Comparison of ENCODE assay signal across 8 mouse cellular contexts in the genomic region with DNA sequence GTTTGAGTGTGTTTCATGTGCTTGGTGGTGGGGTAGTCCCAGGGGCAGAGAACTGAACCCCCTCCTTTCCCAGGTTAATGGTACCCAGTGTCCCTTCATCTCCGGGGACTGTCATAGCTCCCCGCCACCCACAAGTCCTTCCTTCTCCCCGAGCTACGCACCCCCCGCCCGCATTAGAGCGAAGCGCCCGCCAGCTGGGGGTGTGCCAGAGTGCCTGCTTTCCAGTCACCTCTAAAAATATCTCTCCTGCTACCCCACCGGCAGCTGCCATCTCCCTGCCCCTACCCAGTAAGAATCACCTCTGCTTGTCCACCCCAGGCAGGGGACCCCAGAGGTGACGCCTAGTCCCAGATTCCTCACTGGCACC. TPM values are rescaled to one million over a fixed set of nuclear protein-coding genes. Genes with fewer than 3 reads are reported as not detected.
A peak's percentile ranks its signal among the peaks of the same experiment; 100 is the strongest.
DNase-seq lines count a peak whose midpoint lies in the region; ATAC-seq and TF ChIP-seq lines count a peak whose summit lies in the region.

No protein-coding gene starts in this region.

- H3K9me3 ChIP-seq in CH12.LX (replicated peaks; ENCODE audit: low read length): peaks cover 8% of the 10 kb centered on the region
- H3K9me3 ChIP-seq in forebrain, embryonic 12.5 days: no peaks in the 10 kb centered on the region
- H3K9me3 ChIP-seq in heart, postnatal 0 days (replicated peaks; ENCODE audit: control insufficient read depth, low read length): no peaks in the 10 kb centered on the region

- H3K27me3 ChIP-seq in CH12.LX (replicated peaks): peaks cover 54% of the 10 kb centered on the region
- H3K27me3 ChIP-seq in forebrain, embryonic 12.5 days: peaks cover 82% of the 10 kb centered on the region
- peaks cover 5% of the 10 kb centered on the region for H3K27me3 ChIP-seq in heart, postnatal 0 days (ENCODE audit: control insufficient read depth, insufficient read depth, low read length)

- peak; percentile 20 for ATAC-seq in forebrain, embryonic 12.5 days (ENCODE audit: low FRiP score)
- peak; percentile 59 for ATAC-seq in heart, postnatal 0 days (ENCODE audit: insufficient read depth, low read depth)

- no peak for TF ChIP-seq POLR2A in CH12.LX (IDR thresholded peaks at IDR 0.05; ENCODE audit: low read depth, low read length)

- H3K27ac ChIP-seq in CH12.LX (ENCODE audit: insufficient read depth, low read depth): no peak overlapping the region
- H3K27ac ChIP-seq in forebrain, embryonic 12.5 days: no peak overlapping the region
- peak overlapping the region; percentile 80 for H3K27ac ChIP-seq in heart, postnatal 0 days (ENCODE audit: low read depth)

- TF ChIP-seq CTCF in CH12.LX (conservative IDR thresholded peaks at IDR 0.05 in 1 of 2, IDR thresholded peaks at IDR 0.05 in 1 of 2; ENCODE audit: low read depth in 2 of 2, low read length in 2 of 2): no peak
- no peak for TF ChIP-seq CTCF in heart, postnatal 0 days (IDR thresholded peaks at IDR 0.05; ENCODE audit: low read depth)

- H3K4me1 ChIP-seq in CH12.LX (ENCODE audit: control insufficient read depth in 1 of 2, insufficient read depth in 2 of 2): peaks cover 0 to 37% of the 10 kb centered on the region in 2 experiments; a peak in 3 of 4 replicates
- peaks cover 16% of the 10 kb centered on the region for H3K4me1 ChIP-seq in forebrain, embryonic 12.5 days
- peaks cover 7% of the 10 kb centered on the region for H3K4me1 ChIP-seq in heart, postnatal 0 days (ENCODE audit: control insufficient read depth, insufficient read depth)

- peak overlapping the region; percentile 72 for H3K4me2 ChIP-seq in CH12.LX (ENCODE audit: insufficient read depth, low read depth, poor library complexity, severe bottlenecking)
- H3K4me2 ChIP-seq in forebrain, embryonic 12.5 days: peak overlapping the region; percentile 96
- peak overlapping the region; percentile 80 for H3K4me2 ChIP-seq in heart, postnatal 0 days (ENCODE audit: low read depth, low read length)

- no peak for TF ChIP-seq EP300 in CH12.LX (IDR thresholded peaks at IDR 0.05; ENCODE audit: low read length)
- no peak for TF ChIP-seq EP300 in heart, postnatal 0 days (IDR thresholded peaks at IDR 0.05; ENCODE audit: low read depth)

- no peaks in the 10 kb centered on the region for H3K79me2 ChIP-seq in CH12.LX (replicated peaks; ENCODE audit: control insufficient read depth, extremely low read depth, insufficient read depth, poor library complexity, severe bottlenecking)

- dilution Hi-C loops in CH12.LX (cut with MboI; ENCODE audit: extremely low pct_ligation_motif_present, extremely low pct_unique_long_range_greater_than_20kb, low sequenced_read_pairs): no loop called here

- WGBS in forebrain, embryonic 12.5 days: under 1% methylated on average over 11 of the region's 11 CpGs
- WGBS in heart, postnatal 0 days: 1% methylated on average over 11 of the region's 11 CpGs

- no peak for TF ChIP-seq RAD21 in CH12.LX (IDR thresholded peaks at IDR 0.05; ENCODE audit: low read depth, low read length)

- H3K9ac ChIP-seq in CH12.LX (ENCODE audit: insufficient read depth, low read depth): peak overlapping the region; percentile 31; the same call in 1 of the 2 replicates
- H3K9ac ChIP-seq in forebrain, embryonic 12.5 days: peak overlapping the region; percentile 78
- peak overlapping the region; percentile 57 for H3K9ac ChIP-seq in heart, postnatal 0 days (replicated peaks; ENCODE audit: low read depth, low read length)

- H3K36me3 ChIP-seq in CH12.LX (replicated peaks in 1 of 2; ENCODE audit: control insufficient read depth in 1 of 2, insufficient read depth in 1 of 2, low read length in 1 of 2): peaks cover 0 to 11% of the 10 kb centered on the region in 2 experiments
- H3K36me3 ChIP-seq in forebrain, embryonic 12.5 days (replicated peaks): no peaks in the 10 kb centered on the region
- no peaks in the 10 kb centered on the region for H3K36me3 ChIP-seq in heart, postnatal 0 days (replicated peaks; ENCODE audit: control insufficient read depth, insufficient read depth, low read length)

- in situ Hi-C loops in CH12.LX (cut with MboI; ENCODE audit: low pct_ligation_motif_present, low pct_unique_long_range_greater_than_20kb, low sequenced_read_pairs): loop anchor here (10.0 kb wide), 1 partner anchor 120 kb away; no protein-coding TSS in a partner anchor

- H3K4me3 ChIP-seq in CH12.LX (replicated peaks in 1 of 3; ENCODE audit: low read depth in 2 of 3, low read length in 2 of 3, poor library complexity in 1 of 3): peak overlapping the region in 2 of 3 experiments; percentile 41 to 54
- peak overlapping the region; percentile 70 for H3K4me3 ChIP-seq in forebrain, embryonic 12.5 days (replicated peaks)
- H3K4me3 ChIP-seq in heart, postnatal 0 days (ENCODE audit: low read depth, low read length): peak overlapping the region; percentile 58

- DNase-seq in CH12.LX (ENCODE audit: extremely low read depth): no peak
- DNase-seq in adrenal gland, postnatal 25 days: peak; percentile 81
- DNase-seq in heart, postnatal 0 days (ENCODE audit: low spot score): peak; percentile 85
- DNase-seq in layer of hippocampus, postnatal 25 days (ENCODE audit: extremely low spot score in 1 of 2, low spot score in 1 of 2): peak; percentile 39 to 58
- DNase-seq in lung, postnatal 14 days: peak; percentile 70
- peak; percentile 89 for DNase-seq in skeletal muscle tissue, adult 2 months (ENCODE audit: low read depth, low spot score)
- no peak for DNase-seq in ovary, postnatal 10 days (ENCODE audit: low spot score)

TF ChIP-seq in CH12.LX, 34 proteins besides CTCF, POLR2A, EP300 and RAD21:
- TF ChIP-seq MAFK (IDR thresholded peaks at IDR 0.05; ENCODE audit: insufficient replicate concordance, low read length): no peak
- no peak for TF ChIP-seq ETS1 (conservative IDR thresholded peaks at IDR 0.05; ENCODE audit: low read depth, low read length)
- no peak for TF ChIP-seq UBTF (IDR thresholded peaks at IDR 0.05; ENCODE audit: low read depth, low read length)
- no peak for TF ChIP-seq MEF2A (IDR thresholded peaks at IDR 0.05; ENCODE audit: borderline replicate concordance, low read depth, low read length)
- TF ChIP-seq CHD2 (IDR thresholded peaks at IDR 0.05; ENCODE audit: low read length): 0 out of 2 replicates have a peak, but pooled peaks have one; percentile 6
- no peak for TF ChIP-seq ZNF384 (IDR thresholded peaks at IDR 0.05; ENCODE audit: low read depth, low read length)
- no peak for TF ChIP-seq USF1 (IDR thresholded peaks at IDR 0.05; ENCODE audit: low read depth, low read length)
- no peak for TF ChIP-seq SMC3 (IDR thresholded peaks at IDR 0.05; ENCODE audit: low read depth, low read length)
- TF ChIP-seq SIN3A (IDR thresholded peaks at IDR 0.05; ENCODE audit: low read length): no peak
- TF ChIP-seq POLR2AphosphoS2 (IDR thresholded peaks at IDR 0.05; ENCODE audit: low read depth, low read length): 0 out of 2 replicates have a peak, but pooled peaks have one; percentile 27
- TF ChIP-seq HCFC1 (IDR thresholded peaks at IDR 0.05; ENCODE audit: low read depth, low read length): no peak
- no peak for TF ChIP-seq ZMIZ1 (IDR thresholded peaks at IDR 0.05; ENCODE audit: low read depth, low read length)
- TF ChIP-seq TCF12 (IDR thresholded peaks at IDR 0.05; ENCODE audit: low read depth, low read length): no peak
- no peak for TF ChIP-seq BHLHE40 (IDR thresholded peaks at IDR 0.05; ENCODE audit: low read depth, low read length)
- TF ChIP-seq ELF1 (IDR thresholded peaks at IDR 0.05; ENCODE audit: low read depth, low read length): no peak
- no peak for TF ChIP-seq GABPA (IDR thresholded peaks at IDR 0.05; ENCODE audit: insufficient replicate concordance, low read depth, low read length)
- no peak for TF ChIP-seq KAT2A (IDR thresholded peaks at IDR 0.05; ENCODE audit: insufficient replicate concordance, low read length)

RNA-seq across cellular contexts. Expression of a gene that starts 0.6 kb away (rescaled TPM):
- total RNA-seq in CH12.LX (2012; rRNA removed) (0.46 and 1.3 TPM in 2 replicates), CH12.LX (2014; rRNA removed) (not detected in 2 replicates)
- 0.97 and 6.0 TPM in 2 replicates for polyA plus RNA-seq in CH12.LX (2012; ENCODE audit: insufficient read length, low read depth)
- 133 and 225 TPM in 2 replicates for total RNA-seq in adrenal gland, postnatal 25 days (2021)
- not detected in 2 replicates for polyA plus RNA-seq in forebrain, embryonic 12.5 days (2016; fragmentation: Nextera tagmentation; extraction: Ambion mirVana)
- 45.0 and 46.6 TPM in 2 replicates for total RNA-seq in heart, postnatal 0 days (2014; rRNA removed; ENCODE audit: low replicate concordance)
- 6.7 and 7.9 TPM in 2 replicates for polyA plus RNA-seq in heart, postnatal 0 days (2015; fragmentation: Nextera tagmentation; extraction: Ambion mirVana)
- 10 to 100 TPM; 55.6 to 64.3 TPM for total RNA-seq in layer of hippocampus, postnatal 25 days (2021)

RNA-seq across cellular contexts. Expression of a gene that starts 12.2 kb away (rescaled TPM):
- 133 and 143 TPM in 2 replicates for total RNA-seq in CH12.LX (2012; rRNA removed)
- total RNA-seq in CH12.LX (2014; rRNA removed): 157 and 162 TPM in 2 replicates
- polyA plus RNA-seq in CH12.LX (2012; ENCODE audit: insufficient read length, low read depth): 136 and 140 TPM in 2 replicates
- total RNA-seq in adrenal gland, postnatal 25 days (2021): 16.2 and 20.1 TPM in 2 replicates
- polyA plus RNA-seq in forebrain, embryonic 12.5 days (2016; fragmentation: Nextera tagmentation; extraction: Ambion mirVana): 3.2 and 3.7 TPM in 2 replicates
- 0.66 and 26.8 TPM in 2 replicates for total RNA-seq in heart, postnatal 0 days (2014; rRNA removed; ENCODE audit: low replicate concordance)
- polyA plus RNA-seq in heart, postnatal 0 days (2015; fragmentation: Nextera tagmentation; extraction: Ambion mirVana): 38.7 and 40.1 TPM in 2 replicates
- total RNA-seq in layer of hippocampus, postnatal 25 days (2021): 1 to 10 TPM; 3.3 to 3.8 TPM

RNA-seq across cellular contexts. Expression of a gene that starts 17.4 kb away (rescaled TPM):
- total RNA-seq in CH12.LX (2012; rRNA removed): 31.4 and 33.5 TPM in 2 replicates
- total RNA-seq in CH12.LX (2014; rRNA removed): 24.4 and 25.9 TPM in 2 replicates
- 54.9 and 74.5 TPM in 2 replicates for polyA plus RNA-seq in CH12.LX (2012; ENCODE audit: insufficient read length, low read depth)
- 15.2 and 16.7 TPM in 2 replicates for total RNA-seq in adrenal gland, postnatal 25 days (2021)
- polyA plus RNA-seq in forebrain, embryonic 12.5 days (2016; fragmentation: Nextera tagmentation; extraction: Ambion mirVana): 2.4 TPM in 2 replicates
- total RNA-seq in heart, postnatal 0 days (2014; rRNA removed; ENCODE audit: low replicate concordance): 11.4 and 13.4 TPM in 2 replicates
- polyA plus RNA-seq in heart, postnatal 0 days (2015; fragmentation: Nextera tagmentation; extraction: Ambion mirVana): 13.3 and 14.3 TPM in 2 replicates
- total RNA-seq in layer of hippocampus, postnatal 25 days (2021): 1 to 10 TPM; 5.4 to 8.1 TPM

Comparison
In these comparisons a context has a peak if more than half of its experiments do, and no peak if none do; other contexts are left out.
1. DNase-seq: peak in adrenal gland, postnatal 25 days (single experiment), heart, postnatal 0 days (single experiment), layer of hippocampus, postnatal 25 days (2 of 2), lung, postnatal 14 days (single experiment) and skeletal muscle tissue, adult 2 months (single experiment); none in CH12.LX (single experiment) and ovary, postnatal 10 days (single experiment).
2. RNA of a gene that starts 0.6 kb away (total RNA-seq): 133 to 225 TPM in adrenal gland, postnatal 25 days, 55.6 to 64.3 TPM in layer of hippocampus, postnatal 25 days and 45.0 to 46.6 TPM in heart, postnatal 0 days; 0.46 to 1.3 TPM in CH12.LX; every median in the first group is over 10 times any median in the second.
3. Peak in every context shown above with its lines, with median percentiles within 50 percentile points of each other: H3K4me2 ChIP-seq, H3K4me3 ChIP-seq and H3K9ac ChIP-seq.